Mouse (Mus musculus) E14TG2a.4 (cell line): ENCODE measurements at regions not wholly inside any gene's neighbourhood (a gene's known extent, or its start where the extent isn't known, plus 50 kb on each side); places are given as distances from the start of the nearest gene placed in this dataset.

Source experiments
- CTCF ChIP-seq: conservative IDR thresholded peaks from 2 replicates; pipeline ENCODE4 v1.5.1; 2014; ENCODE audit warnings: low read length
- NANOG ChIP-seq: IDR thresholded peaks from 2 replicates; pipeline ENCODE4 v1.6.1; 2014; ENCODE audit warnings: borderline replicate concordance, low read length, mixed read lengths
- POU5F1 ChIP-seq: IDR thresholded peaks from 2 replicates; pipeline ENCODE4 v1.6.1; 2014; ENCODE audit warnings: low read length, borderline replicate concordance

- no peak for TF ChIP-seq CTCF
- TF ChIP-seq NANOG, result no peak
- TF ChIP-seq POU5F1, result no peak
Measured at GRCm38 (mm10) chr1:6094162-6094934, 1286.7 kb downstream of the Gm37988 start.
